Mouse (Mus musculus): ENCODE measurements at regions not wholly inside any gene's neighbourhood (a gene's known extent, or its start where the extent isn't known, plus 50 kb on each side); places are given as distances from the start of the nearest gene placed in this dataset.

DNA sequence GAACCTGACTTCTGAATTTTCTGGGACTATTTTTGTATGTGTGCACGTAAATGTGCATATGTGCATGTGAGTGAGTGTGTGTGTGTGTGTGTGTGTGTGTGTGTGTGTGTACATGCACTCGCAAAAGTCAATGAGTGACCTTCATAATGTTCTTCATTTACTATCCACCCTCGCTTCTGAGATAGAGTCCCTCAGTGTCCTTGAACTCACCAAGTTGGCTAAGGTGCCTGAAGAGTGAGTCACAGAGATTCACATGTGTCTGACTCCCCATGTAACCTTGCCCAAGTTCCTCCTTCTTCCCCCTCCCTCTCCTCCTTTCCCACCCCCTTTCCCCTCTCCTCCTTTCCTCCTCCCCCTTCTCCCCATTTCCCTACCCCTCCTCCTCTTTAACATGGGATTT is 341.6 kb downstream of the Cdh26 start:
- TF ChIP-seq CTCF (IDR thresholded peaks at IDR 0.05; ENCODE audit: borderline replicate concordance, insufficient read depth, low read length) (no peak), POLR2A (IDR thresholded peaks at IDR 0.05; ENCODE audit: low read depth, low read length) (no peak)

Measured in embryonic fibroblast, embryonic 13.5 days (primary cell).